Mouse (Mus musculus) brown adipose tissue, adult 24 weeks (tissue): ENCODE data around the gene Hivep3. TPM values are rescaled to one million over a fixed set of nuclear protein-coding genes. Genes with fewer than 3 reads are reported as not detected.

Experiments used
- H3K27ac ChIP-seq: fragments of 200-500 bp; replicated peaks from 2 replicates; pipeline ENCODE4 v1.5.1; 2012; ENCODE audit warnings: low read depth, mild to moderate bottlenecking, low read length
- H3K4me1 ChIP-seq: fragments of 200-500 bp; 2 replicates; pipeline ENCODE4 v1.6.1; 2012; ENCODE audit warnings: low read length, mixed read lengths; ENCODE audit not compliant: control insufficient read depth, insufficient read depth, insufficient read length
- H3K4me3 ChIP-seq: fragments of 200-500 bp; 2 replicates; pipeline ENCODE4 v1.5.1; 2012; ENCODE audit warnings: low read depth, mild to moderate bottlenecking, low read length, moderate library complexity; ENCODE audit not compliant: insufficient read depth
- polyA plus RNA-seq: library from polyadenylated mRNA; stranded (reverse); fragments of >200 nt; gene quantifications from 2 replicates; pipeline ENCODE4 v1.2.4, GENCODE M21; 2012; ENCODE audit not compliant: missing spikeins, insufficient read depth, insufficient read length

The Hivep3 gene
- polyA plus RNA-seq, 1 experiment = 6.1 TPM

- no peak overlapping the region for H3K4me3 ChIP-seq
- no peaks in the 10 kb centered on the region for H3K4me1 ChIP-seq
- H3K27ac ChIP-seq = no peak overlapping the region
Measured at GRCm38 (mm10) chr4:120063353-120064124, 330.0 kb downstream of the Hivep3 start.

DNA sequence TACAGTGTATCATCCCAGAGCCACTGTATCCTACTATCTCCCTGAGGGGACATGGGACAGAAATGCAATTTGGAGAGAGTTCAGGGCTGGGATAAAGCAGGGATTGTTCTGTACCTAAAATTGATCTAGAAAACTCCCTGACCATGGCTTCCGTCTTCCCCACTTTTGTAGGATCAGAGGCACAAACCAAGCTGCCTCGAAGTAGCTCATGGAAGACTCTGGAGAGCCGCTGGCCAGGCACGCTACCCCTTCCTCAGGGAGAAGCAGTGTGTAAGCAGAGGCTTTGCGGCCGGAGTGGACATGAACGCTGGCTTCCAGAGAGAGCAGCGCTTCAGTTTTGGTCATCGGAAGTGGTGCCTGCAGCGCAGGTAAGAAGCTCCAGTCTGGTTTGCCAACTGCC lies 331.1 kb downstream of the Hivep3 start, which contains the start of gene AL607142.1:
AL607142.1 (plus strand) TSS at position 301 of the 400 bp plus-strand sequence.
- Histone ChIP-seq H3K4me3 (no peak within 1 kb of the TSS), H3K27ac (no peak within 1 kb of the TSS), H3K4me1 (no peaks in the 10 kb centered on the region)

- H3K27ac ChIP-seq = no peak overlapping the region
- no peak overlapping the region for H3K4me3 ChIP-seq
- no peaks in the 10 kb centered on the region for H3K4me1 ChIP-seq
Measured at GRCm38 (mm10) chr4:120066841-120067591, 333.4 kb downstream of the Hivep3 start.

- Histone ChIP-seq H3K27ac (no peak overlapping the region), H3K4me1 (no peaks in the 10 kb centered on the region), H3K4me3 (no peak overlapping the region)
Measured at GRCm38 (mm10) chr4:120067592-120068235, 334.1 kb downstream of the Hivep3 start.

DNA sequence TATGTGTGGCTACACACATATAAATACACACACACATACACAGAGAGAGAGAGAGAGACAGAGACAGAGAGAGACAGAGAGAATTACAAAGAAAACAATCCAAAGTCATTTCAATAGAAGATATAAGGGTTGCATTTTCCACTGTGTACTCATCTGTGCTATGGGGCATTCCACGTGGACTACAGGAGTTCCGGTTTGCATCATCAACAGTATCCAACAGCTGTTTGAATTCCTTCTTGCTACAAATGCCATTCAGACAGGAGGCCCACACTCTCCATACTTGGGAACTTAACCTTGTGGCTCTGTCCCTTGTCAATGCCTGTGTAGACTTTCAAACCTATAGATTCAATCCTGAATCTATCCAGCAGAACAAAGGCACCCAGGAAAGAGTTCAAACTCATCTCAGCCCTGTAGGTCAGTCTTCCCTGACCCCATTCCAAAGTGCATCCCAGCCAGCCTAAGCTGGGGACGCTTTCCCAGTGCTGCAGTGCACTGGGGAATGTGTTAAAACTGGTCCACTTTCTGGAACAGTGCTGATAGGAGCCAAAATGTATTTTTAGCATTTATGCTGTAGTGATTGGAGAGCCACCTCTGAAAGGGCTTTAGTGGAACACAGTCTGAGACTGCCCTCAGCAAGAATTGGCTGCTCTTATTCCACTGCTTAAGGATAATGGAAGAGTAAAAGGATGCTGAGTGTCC lies 335.4 kb downstream of the Hivep3 start:
- H3K4me3 ChIP-seq = no peak overlapping the region
- H3K27ac ChIP-seq = no peak overlapping the region
- no peaks in the 10 kb centered on the region for H3K4me1 ChIP-seq

DNA sequence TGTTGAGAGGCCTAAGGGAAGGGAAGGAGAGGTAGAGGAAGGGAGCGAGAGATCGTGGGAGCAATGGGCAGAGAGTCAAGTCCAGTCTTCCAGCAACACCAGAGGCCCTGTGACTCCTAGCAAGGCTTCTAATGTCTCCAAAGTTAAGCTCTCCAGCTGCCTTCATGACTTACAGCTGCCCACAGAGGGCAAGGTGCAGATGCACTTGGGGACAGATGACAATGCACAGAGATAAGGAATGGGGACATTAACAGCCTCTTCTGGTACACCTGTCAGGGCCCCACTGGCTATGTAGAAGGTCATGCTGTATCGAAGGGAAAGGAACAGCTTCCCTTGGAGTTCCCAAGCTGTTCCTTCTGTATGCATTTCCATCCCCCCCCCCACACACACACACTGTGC lies 336.0 kb downstream of the Hivep3 start:
- no peaks in the 10 kb centered on the region for H3K4me1 ChIP-seq
- H3K4me3 ChIP-seq = no peak overlapping the region
- no peak overlapping the region for H3K27ac ChIP-seq

- Histone ChIP-seq H3K27ac (no peak overlapping the region), H3K4me3 (no peak overlapping the region), H3K4me1 (no peaks in the 10 kb centered on the region)
Measured at GRCm38 (mm10) chr4:120071411-120071810, 337.8 kb downstream of the Hivep3 start.

GRCm38 (mm10) chr4:120071842-120072507 lies 338.4 kb downstream of the Hivep3 start:
- no peak overlapping the region for H3K27ac ChIP-seq

GRCm38 (mm10) chr4:120074061-120074460 lies 340.5 kb downstream of the Hivep3 start:
- no peak overlapping the region for H3K27ac ChIP-seq
- no peaks in the 10 kb centered on the region for H3K4me1 ChIP-seq
- no peak overlapping the region for H3K4me3 ChIP-seq

More at GRCm38 (mm10) chr4:120071842-120072507, 338.4 kb downstream of the Hivep3 start:
- no peak overlapping the region for H3K4me3 ChIP-seq
- no peaks in the 10 kb centered on the region for H3K4me1 ChIP-seq

- H3K4me1 ChIP-seq = no peaks in the 10 kb centered on the region
- H3K4me3 ChIP-seq = no peak overlapping the region
- H3K27ac ChIP-seq = no peak overlapping the region
Measured at GRCm38 (mm10) chr4:120077322-120077721, 343.7 kb downstream of the Hivep3 start.

- Histone ChIP-seq H3K4me3 (no peak overlapping the region), H3K4me1 (no peaks in the 10 kb centered on the region), H3K27ac (no peak overlapping the region)
Measured at GRCm38 (mm10) chr4:120082527-120082926, 348.9 kb downstream of the Hivep3 start.

GRCm38 (mm10) chr4:120083700-120084099 lies 350.1 kb downstream of the Hivep3 start:
- Histone ChIP-seq H3K4me1 (no peaks in the 10 kb centered on the region), H3K4me3 (no peak overlapping the region), H3K27ac (no peak overlapping the region)

DNA sequence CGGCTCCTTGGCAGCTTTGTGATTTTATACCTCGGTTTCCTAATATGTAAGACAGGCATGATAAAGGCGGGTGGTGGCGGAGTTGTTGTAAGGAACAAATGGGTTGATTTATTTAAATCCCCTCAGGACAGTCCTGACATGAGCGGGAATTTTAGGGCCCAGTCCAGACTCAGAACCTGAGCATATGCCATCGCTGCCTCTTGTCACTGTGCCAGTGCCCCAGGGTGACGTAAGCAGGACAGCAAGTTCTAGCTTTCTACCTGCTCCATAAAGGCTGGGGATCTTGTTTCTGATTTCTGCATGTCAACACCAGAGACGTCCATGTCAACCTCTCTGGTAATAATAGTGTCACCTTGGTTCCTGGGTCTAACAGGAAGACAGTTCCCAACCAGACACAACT lies 356.0 kb downstream of the Hivep3 start:
- H3K4me1 ChIP-seq = no peaks in the 10 kb centered on the region
- no peak overlapping the region for H3K4me3 ChIP-seq
- no peak overlapping the region for H3K27ac ChIP-seq

DNA sequence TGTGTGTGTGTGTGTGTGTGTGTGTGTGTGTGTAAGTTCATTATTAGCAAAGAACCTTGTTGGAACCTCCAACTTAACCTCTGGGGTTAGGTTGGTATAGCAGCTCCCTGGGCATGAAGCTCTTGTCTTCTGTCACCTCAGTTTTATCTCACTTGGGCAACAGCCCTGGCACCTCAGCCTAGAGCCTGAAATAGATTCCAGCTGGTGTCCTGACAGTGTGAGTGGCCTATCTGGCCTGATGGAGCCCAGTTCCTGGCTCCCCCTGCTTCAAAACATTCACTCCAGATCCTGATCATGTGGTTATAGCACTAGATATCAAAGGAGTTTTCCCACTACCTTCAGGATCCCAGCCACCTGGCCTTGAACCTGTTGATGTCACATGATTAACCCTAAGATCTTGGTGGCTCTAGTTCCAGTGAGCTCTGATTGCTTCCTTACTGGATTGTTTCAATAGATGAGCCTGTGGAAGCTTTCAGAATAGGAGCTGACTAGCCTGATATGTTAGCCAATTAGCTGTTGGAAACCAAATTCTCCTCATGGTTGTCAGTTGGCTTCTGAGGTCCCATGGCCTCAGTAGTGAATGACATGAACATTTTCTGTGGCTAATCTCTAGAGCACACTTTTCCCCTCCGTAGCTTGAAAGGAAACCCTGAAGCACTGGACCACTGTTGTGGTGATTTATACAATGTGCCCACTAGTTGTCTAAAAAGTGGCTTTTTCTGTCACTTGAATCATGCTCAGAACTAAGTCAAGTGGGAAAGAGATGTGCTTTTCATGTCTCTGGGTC lies 358.6 kb downstream of the Hivep3 start:
- no peak overlapping the region for H3K4me3 ChIP-seq
- no peaks in the 10 kb centered on the region for H3K4me1 ChIP-seq
- no peak overlapping the region for H3K27ac ChIP-seq
